Mouse (Mus musculus): Measurements from ENCODE around the gene Fscn1.

DNA sequence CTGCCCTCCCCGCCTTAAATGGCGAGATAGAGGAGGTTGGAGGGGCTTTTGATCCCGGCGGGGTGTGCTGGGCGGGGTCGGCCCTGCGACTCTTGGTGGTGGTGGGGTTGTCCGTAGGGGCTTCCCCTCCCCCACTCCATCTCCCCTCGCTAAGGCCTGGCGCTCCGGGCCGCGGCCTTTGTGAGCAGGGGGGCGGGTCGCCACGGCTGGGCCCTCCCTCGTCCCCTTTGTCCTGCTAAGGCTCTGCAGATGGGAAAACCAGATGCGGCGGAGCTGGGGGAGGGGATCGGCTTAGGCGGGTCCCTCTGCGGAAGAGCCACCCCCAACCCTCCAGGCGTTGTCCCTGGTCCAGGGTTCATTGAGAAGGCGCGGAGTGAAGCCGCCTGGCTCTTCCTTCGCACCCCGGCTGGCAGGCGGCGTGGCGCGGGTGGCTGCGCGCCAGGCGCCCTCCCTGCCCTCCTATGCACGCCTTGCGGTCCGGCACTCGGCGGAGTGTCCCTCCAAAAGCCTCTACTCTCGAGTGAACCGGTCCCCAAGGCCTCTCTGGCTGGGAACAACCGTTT is 1.8 kb downstream of the Fscn1 start:
- TF ChIP-seq EP300 (IDR thresholded peaks at IDR 0.05; ENCODE audit: insufficient read depth, low read depth, low read length), result peak; percentile 93
- TF ChIP-seq CTCF (IDR thresholded peaks at IDR 0.05; ENCODE audit: low read depth, low read length), result no peak
- no peak for TF ChIP-seq POLR2A (IDR thresholded peaks at IDR 0.05; ENCODE audit: insufficient read depth, low read length)
